Mouse (Mus musculus): ENCODE results near the gene Grsf1. TPM values are rescaled to one million over a fixed set of nuclear protein-coding genes. Genes with fewer than 3 reads are reported as not detected.

Grsf1 gene
- polyA plus RNA-seq, 1 experiment, result 22.7 TPM

DNA sequence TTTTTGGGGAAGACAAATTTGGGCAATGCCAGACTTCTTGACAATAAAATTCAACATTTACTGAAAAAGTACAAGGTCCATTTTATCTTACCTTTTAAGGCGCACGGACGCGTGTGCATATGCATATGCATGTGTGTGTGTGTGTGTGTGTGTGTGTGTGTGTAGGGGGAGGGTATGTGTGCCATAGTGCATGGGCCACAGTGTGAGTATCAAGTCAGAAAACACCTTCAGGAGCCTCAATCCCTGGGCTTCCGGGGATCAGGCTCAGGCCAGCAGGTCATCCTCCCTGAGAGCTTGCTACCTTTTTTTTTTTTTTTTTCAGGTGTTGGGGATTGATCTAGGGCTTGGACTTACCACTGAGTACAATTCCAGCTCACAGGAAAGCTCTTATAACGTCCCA is 36.4 kb upstream of the Grsf1 start:
- no peak overlapping the region for H3K27ac ChIP-seq (ENCODE audit: control insufficient read depth, insufficient read depth, low read depth, low read length, poor library complexity)
- 80% methylated on average over 6 of the region's 6 CpGs for WGBS
- no peaks in the 10 kb centered on the region for H3K4me1 ChIP-seq (ENCODE audit: control insufficient read depth, insufficient read depth, low read length)
- H3K4me3 ChIP-seq (replicated peaks; ENCODE audit: control insufficient read depth, low read depth, low read length), result no peak overlapping the region
- no peak for TF ChIP-seq POLR2A (IDR thresholded peaks at IDR 0.05; ENCODE audit: borderline replicate concordance, control insufficient read depth, low read depth, low read length)
- no peak for TF ChIP-seq CTCF (IDR thresholded peaks at IDR 0.05; ENCODE audit: control insufficient read depth, insufficient read depth, low read length)

DNA sequence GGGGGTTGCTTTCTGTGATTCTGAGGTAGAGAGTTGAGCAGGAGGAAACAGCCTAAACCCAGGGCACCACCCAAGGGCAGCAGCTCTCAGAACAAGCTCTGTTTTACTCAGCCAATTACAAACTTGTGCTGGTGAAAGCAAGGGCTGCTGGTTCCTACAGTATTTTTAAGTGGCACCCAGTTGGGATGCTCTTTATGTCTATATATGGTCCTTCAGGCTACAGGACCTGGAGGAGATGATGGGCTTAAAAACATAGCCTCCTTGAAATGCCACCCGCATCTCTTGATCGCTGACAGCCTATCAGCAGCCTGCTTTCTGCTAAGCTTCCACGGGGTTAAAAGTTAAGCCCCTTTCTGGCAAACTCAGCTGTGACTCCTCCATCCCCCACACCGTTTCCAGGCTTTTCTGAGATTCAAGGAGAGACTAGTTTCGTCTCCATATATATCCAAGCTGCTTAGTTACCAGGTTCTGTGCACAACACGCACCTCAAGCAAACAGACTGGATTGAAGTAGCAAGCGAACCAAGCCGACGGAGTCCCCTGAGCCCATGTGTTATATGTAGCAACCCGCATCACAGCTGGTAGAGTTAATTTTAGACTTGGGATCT is 35.8 kb upstream of the Grsf1 start:
- H3K4me3 ChIP-seq (replicated peaks; ENCODE audit: control insufficient read depth, low read depth, low read length), result no peak overlapping the region
- H3K27ac ChIP-seq (ENCODE audit: control insufficient read depth, insufficient read depth, low read depth, low read length, poor library complexity), result no peak overlapping the region
- WGBS, result 68% methylated on average over 10 of the region's 10 CpGs
- no peak for TF ChIP-seq POLR2A (IDR thresholded peaks at IDR 0.05; ENCODE audit: borderline replicate concordance, control insufficient read depth, low read depth, low read length)
- TF ChIP-seq CTCF (IDR thresholded peaks at IDR 0.05; ENCODE audit: control insufficient read depth, insufficient read depth, low read length), result no peak
- H3K4me1 ChIP-seq (ENCODE audit: control insufficient read depth, insufficient read depth, low read length), result no peaks in the 10 kb centered on the region

DNA sequence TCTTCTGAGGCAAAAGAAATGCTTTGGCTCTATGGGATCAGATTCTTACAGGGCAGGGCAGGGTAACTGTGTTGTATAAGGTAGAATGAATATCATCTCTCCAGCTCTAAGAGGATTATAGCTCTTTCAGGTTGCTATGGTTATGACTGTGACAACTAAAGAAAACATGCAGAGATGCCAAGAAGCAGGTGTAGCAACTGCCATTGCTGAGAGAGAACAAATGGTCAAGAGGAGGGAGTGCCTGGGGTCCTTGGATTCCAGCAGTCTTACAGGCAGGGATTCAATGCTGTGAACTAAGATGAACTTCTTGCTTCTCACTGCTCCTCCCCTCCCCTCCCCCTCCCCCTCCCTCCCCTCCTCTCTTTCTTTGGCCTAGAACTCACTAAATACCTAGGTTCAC is 35.2 kb upstream of the Grsf1 start:
- Histone ChIP-seq H3K4me1 (ENCODE audit: control insufficient read depth, insufficient read depth, low read length) (no peaks in the 10 kb centered on the region), H3K27ac (ENCODE audit: control insufficient read depth, insufficient read depth, low read depth, low read length, poor library complexity) (no peak overlapping the region), H3K4me3 (replicated peaks; ENCODE audit: control insufficient read depth, low read depth, low read length) (no peak overlapping the region)
- TF ChIP-seq POLR2A (IDR thresholded peaks at IDR 0.05; ENCODE audit: borderline replicate concordance, control insufficient read depth, low read depth, low read length), result no peak
- TF ChIP-seq CTCF (IDR thresholded peaks at IDR 0.05; ENCODE audit: control insufficient read depth, insufficient read depth, low read length), result no peak

DNA sequence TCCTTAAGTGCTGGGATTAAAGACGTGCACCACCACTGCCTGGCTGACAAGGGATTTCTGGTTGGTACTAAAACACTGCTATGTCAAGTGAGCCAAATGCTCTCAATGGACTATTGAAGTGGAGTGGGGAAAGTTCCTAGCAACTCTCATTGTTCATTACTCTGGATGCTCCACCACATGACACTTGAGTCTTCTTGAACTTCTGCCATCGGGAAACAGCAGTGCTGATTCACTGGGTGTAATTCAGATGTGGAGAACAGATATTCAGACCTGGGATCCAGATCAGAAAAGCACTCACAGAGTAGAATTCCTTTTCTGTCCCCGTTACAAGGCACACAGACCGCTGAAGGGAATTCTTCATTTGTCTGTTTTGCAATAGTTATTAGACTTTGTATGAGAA is 27.6 kb upstream of the Grsf1 start:
- Histone ChIP-seq H3K4me1 (ENCODE audit: control insufficient read depth, insufficient read depth, low read length) (no peaks in the 10 kb centered on the region), H3K4me3 (replicated peaks; ENCODE audit: control insufficient read depth, low read depth, low read length) (no peak overlapping the region), H3K27ac (ENCODE audit: control insufficient read depth, insufficient read depth, low read depth, low read length, poor library complexity) (no peak overlapping the region)
- no peak for TF ChIP-seq CTCF (IDR thresholded peaks at IDR 0.05; ENCODE audit: control insufficient read depth, insufficient read depth, low read length)
- no peak for TF ChIP-seq POLR2A (IDR thresholded peaks at IDR 0.05; ENCODE audit: borderline replicate concordance, control insufficient read depth, low read depth, low read length)
- WGBS, result 74% methylated on average over 4 of the region's 4 CpGs

DNA sequence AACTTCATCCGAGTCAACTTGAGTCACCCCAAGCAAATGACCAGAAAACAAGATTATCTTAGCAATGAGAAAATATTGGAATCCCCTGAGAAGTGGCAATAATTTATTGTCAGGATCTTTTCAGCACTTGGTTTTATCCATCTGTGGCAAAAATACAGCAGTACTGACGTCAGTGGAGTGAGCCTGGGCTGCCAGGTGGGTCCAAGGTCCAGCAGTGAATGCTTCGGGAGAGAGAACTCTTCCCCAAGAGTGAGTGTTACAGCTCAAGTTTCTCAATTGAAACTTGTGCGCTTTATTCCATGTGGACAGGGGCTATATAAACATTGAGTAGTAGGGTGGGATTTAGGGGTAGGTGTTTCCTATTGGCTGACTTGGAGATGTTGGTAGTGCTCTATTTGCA is 26.1 kb upstream of the Grsf1 start:
- no peak overlapping the region for H3K27ac ChIP-seq (ENCODE audit: control insufficient read depth, insufficient read depth, low read depth, low read length, poor library complexity)
- no peak for TF ChIP-seq POLR2A (IDR thresholded peaks at IDR 0.05; ENCODE audit: borderline replicate concordance, control insufficient read depth, low read depth, low read length)
- TF ChIP-seq CTCF (IDR thresholded peaks at IDR 0.05; ENCODE audit: control insufficient read depth, insufficient read depth, low read length), result no peak
- H3K4me3 ChIP-seq (replicated peaks; ENCODE audit: control insufficient read depth, low read depth, low read length), result no peak overlapping the region
- no peaks in the 10 kb centered on the region; the same call in 1 of the 2 replicates for H3K4me1 ChIP-seq (ENCODE audit: control insufficient read depth, insufficient read depth, low read length)
- WGBS, result 72% methylated on average over 4 of the region's 4 CpGs

DNA sequence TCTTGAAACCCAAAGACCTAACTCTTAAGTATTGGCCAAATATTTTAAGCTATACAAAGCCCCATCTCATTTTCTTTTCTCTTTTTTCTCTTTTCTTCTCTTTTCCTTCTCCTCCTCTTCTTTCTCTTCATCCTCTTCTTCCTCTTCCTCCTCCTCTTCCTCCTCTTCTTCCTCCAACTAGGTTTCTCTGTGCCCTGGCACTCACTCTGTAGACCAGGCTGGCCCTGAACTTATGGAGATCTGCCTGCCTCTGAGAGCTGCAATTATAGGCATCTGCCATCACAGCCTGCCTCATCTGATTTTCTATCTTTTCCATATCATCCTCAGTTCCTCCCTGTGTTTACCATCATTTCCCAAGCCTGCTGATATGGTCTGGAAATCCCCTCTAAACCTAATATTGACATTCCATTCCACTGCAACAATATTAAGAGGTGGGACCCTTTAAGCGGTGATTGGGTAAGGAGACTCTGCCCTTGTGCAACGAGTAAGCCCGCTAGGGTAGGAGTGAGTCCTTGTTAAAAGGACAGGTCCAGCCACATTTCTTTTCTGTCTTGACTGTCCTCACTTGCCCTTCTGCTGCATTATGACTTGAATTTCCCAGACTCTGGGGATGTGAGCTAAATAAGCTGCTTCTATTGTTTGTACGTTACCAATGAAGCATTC is 23.4 kb upstream of the Grsf1 start:
- Histone ChIP-seq H3K4me1 (ENCODE audit: control insufficient read depth, insufficient read depth, low read length) (no peaks in the 10 kb centered on the region; the same call in 1 of the 2 replicates), H3K27ac (ENCODE audit: control insufficient read depth, insufficient read depth, low read depth, low read length, poor library complexity) (no peak overlapping the region), H3K4me3 (replicated peaks; ENCODE audit: control insufficient read depth, low read depth, low read length) (no peak overlapping the region)
- WGBS, result 80% methylated on average over 4 of the region's 4 CpGs
- TF ChIP-seq POLR2A (IDR thresholded peaks at IDR 0.05; ENCODE audit: borderline replicate concordance, control insufficient read depth, low read depth, low read length), result no peak
- TF ChIP-seq CTCF (IDR thresholded peaks at IDR 0.05; ENCODE audit: control insufficient read depth, insufficient read depth, low read length), result no peak

DNA sequence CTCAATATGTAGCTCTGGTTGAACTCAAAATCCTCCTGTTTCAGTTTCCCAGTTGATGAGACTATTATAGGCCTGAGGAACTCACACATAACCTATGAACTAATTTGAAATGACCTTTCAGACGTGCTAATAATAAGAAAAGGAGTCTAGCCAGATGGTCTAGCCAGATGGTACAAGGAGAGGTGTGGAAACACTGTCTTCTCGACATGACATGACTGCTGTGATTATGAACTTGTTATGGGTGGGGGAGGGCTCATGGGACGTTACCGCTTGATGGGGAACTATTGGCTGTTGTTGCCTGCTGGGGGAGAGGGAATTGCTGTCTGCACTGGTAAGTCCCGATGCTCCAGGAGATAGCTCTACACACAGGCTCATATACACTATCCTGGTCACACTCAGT is 21.3 kb upstream of the Grsf1 start:
- WGBS, result 79% methylated on average over 5 of the region's 5 CpGs
- Histone ChIP-seq H3K4me3 (replicated peaks; ENCODE audit: control insufficient read depth, low read depth, low read length) (no peak overlapping the region), H3K4me1 (ENCODE audit: control insufficient read depth, insufficient read depth, low read length) (no peaks in the 10 kb centered on the region; the same call in 1 of the 2 replicates), H3K27ac (ENCODE audit: control insufficient read depth, insufficient read depth, low read depth, low read length, poor library complexity) (no peak overlapping the region)
- no peak for TF ChIP-seq CTCF (IDR thresholded peaks at IDR 0.05; ENCODE audit: control insufficient read depth, insufficient read depth, low read length)
- TF ChIP-seq POLR2A (IDR thresholded peaks at IDR 0.05; ENCODE audit: borderline replicate concordance, control insufficient read depth, low read depth, low read length), result no peak

DNA sequence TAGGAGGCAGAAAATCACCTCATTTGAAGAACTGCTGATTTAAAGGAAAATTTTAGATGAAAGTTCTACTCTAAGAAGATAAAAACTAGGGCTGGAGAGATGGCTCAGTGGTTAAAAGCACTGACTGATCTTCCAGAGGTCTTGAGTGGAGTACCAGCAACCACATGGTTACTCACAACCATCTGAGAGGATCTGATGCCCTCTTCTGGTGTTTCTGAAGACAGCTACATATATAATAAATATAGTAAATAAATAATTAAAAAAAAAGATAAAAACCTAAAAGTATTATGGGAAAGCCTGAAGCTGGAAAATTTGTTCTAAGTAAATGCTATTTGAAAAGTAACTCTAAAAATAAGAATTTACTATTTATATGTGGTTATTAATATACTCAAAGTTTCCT is 17.1 kb upstream of the Grsf1 start:
- no peak overlapping the region for H3K4me3 ChIP-seq (replicated peaks; ENCODE audit: control insufficient read depth, low read depth, low read length)
- TF ChIP-seq POLR2A (IDR thresholded peaks at IDR 0.05; ENCODE audit: borderline replicate concordance, control insufficient read depth, low read depth, low read length) (no peak), CTCF (IDR thresholded peaks at IDR 0.05; ENCODE audit: control insufficient read depth, insufficient read depth, low read length) (no peak)
- no peaks in the 10 kb centered on the region; the same call in 1 of the 2 replicates for H3K4me1 ChIP-seq (ENCODE audit: control insufficient read depth, insufficient read depth, low read length)
- no peak overlapping the region for H3K27ac ChIP-seq (ENCODE audit: control insufficient read depth, insufficient read depth, low read depth, low read length, poor library complexity)
